Mouse (Mus musculus): ENCODE measurements around the gene Cfl2. TPM values are rescaled to one million over a fixed set of nuclear protein-coding genes. Genes with fewer than 3 reads are reported as not detected.
A peak's percentile ranks its signal among the peaks of the same experiment; 100 is the strongest.

Cfl2 gene
- polyA plus RNA-seq, 1 experiment from 2014 or later = 177 TPM

GRCm38 (mm10) chr12:54825202-54825601, 37.5 kb downstream of the Cfl2 start:
- H3K9ac ChIP-seq = no peak overlapping the region
- H3K4me2 ChIP-seq = no peak overlapping the region
- H3K9me3 ChIP-seq = no peaks in the 10 kb centered on the region
- H3K4me1 ChIP-seq = peaks cover 3% of the 10 kb centered on the region; the same call in 1 of the 2 replicates
- 89% methylated on average over 3 of the region's 3 CpGs for WGBS
- H3K36me3 ChIP-seq = no peaks in the 10 kb centered on the region
- no peak for ATAC-seq (ENCODE audit: insufficient read depth, low FRiP score, low read depth)
- H3K4me3 ChIP-seq (replicated peaks) = no peak overlapping the region
- no peaks in the 10 kb centered on the region for H3K27me3 ChIP-seq (replicated peaks)
- no peak overlapping the region for H3K27ac ChIP-seq

GRCm38 (mm10) chr12:54822836-54823426, 39.7 kb downstream of the Cfl2 start:
- no peaks in the 10 kb centered on the region for H3K27me3 ChIP-seq (replicated peaks)
- H3K36me3 ChIP-seq = no peaks in the 10 kb centered on the region
- no peak overlapping the region for H3K27ac ChIP-seq
- H3K9me3 ChIP-seq = no peaks in the 10 kb centered on the region
- WGBS = 30% methylated on average over 4 of the region's 4 CpGs
- peaks cover 3% of the 10 kb centered on the region; the same call in 1 of the 2 replicates for H3K4me1 ChIP-seq
- no peak overlapping the region for H3K4me2 ChIP-seq
- 0 out of 2 replicates have a peak, but pooled peaks have one; percentile 62 for ATAC-seq (ENCODE audit: insufficient read depth, low FRiP score, low read depth)
- no peak overlapping the region for H3K9ac ChIP-seq
- H3K4me3 ChIP-seq (replicated peaks) = no peak overlapping the region

GRCm38 (mm10) chr12:54820684-54821161, 42.0 kb downstream of the Cfl2 start:
- Histone ChIP-seq H3K36me3 (no peaks in the 10 kb centered on the region), H3K4me1 (peaks cover 3% of the 10 kb centered on the region; the same call in 1 of the 2 replicates), H3K4me3 (replicated peaks) (no peak overlapping the region), H3K9me3 (no peaks in the 10 kb centered on the region), H3K4me2 (no peak overlapping the region), H3K27me3 (replicated peaks) (no peaks in the 10 kb centered on the region), H3K27ac (no peak overlapping the region), H3K9ac (no peak overlapping the region)
- 47% methylated on average over 2 of the region's 2 CpGs for WGBS
- no peak for ATAC-seq (ENCODE audit: insufficient read depth, low FRiP score, low read depth)

- H3K9me3 ChIP-seq = no peaks in the 10 kb centered on the region
- H3K4me2 ChIP-seq = no peak overlapping the region
- no peak overlapping the region for H3K27ac ChIP-seq
- H3K9ac ChIP-seq = no peak overlapping the region
- no peaks in the 10 kb centered on the region for H3K36me3 ChIP-seq
- H3K27me3 ChIP-seq (replicated peaks) = no peaks in the 10 kb centered on the region
- no peak overlapping the region for H3K4me3 ChIP-seq (replicated peaks)
- peaks cover 3% of the 10 kb centered on the region; the same call in 1 of the 2 replicates for H3K4me1 ChIP-seq
- ATAC-seq (ENCODE audit: insufficient read depth, low FRiP score, low read depth) = no peak
- WGBS = 57% methylated on average over 6 of the region's 6 CpGs
Observed at GRCm38 (mm10) chr12:54819181-54819935, 43.3 kb downstream of the Cfl2 start.

GRCm38 (mm10) chr12:54810142-54810541, 52.5 kb downstream of the Cfl2 start:
- no peak for ATAC-seq (ENCODE audit: insufficient read depth, low FRiP score, low read depth)
- Histone ChIP-seq H3K36me3 (no peaks in the 10 kb centered on the region), H3K4me3 (replicated peaks) (no peak overlapping the region), H3K9me3 (no peaks in the 10 kb centered on the region), H3K9ac (no peak overlapping the region), H3K27me3 (replicated peaks) (no peaks in the 10 kb centered on the region), H3K27ac (no peak overlapping the region), H3K4me1 (0 out of 2 replicates have a peak, but pooled peaks cover 6% of the 10 kb centered on the region), H3K4me2 (no peak overlapping the region)
- 47% methylated on average over 2 of the region's 2 CpGs for WGBS

Other genes with a start within 250 kb of the Cfl2 start
- gene Sptssa, start 206.3 kb downstream of the Cfl2 start, polyA plus RNA-seq (2015; fragmentation: Nextera tagmentation; extraction: Ambion mirVana) = 218 and 229 TPM in 2 replicates
- gene Eapp, start 167.0 kb downstream of the Cfl2 start, polyA plus RNA-seq (2015; fragmentation: Nextera tagmentation; extraction: Ambion mirVana) = 56.1 and 60.4 TPM in 2 replicates
- 177 and 180 TPM in 2 replicates for gene Snx6, start 67.2 kb downstream of the Cfl2 start, polyA plus RNA-seq (2015; fragmentation: Nextera tagmentation; extraction: Ambion mirVana)
- gene Gm20403, start 123.7 kb upstream of the Cfl2 start, polyA plus RNA-seq (2015; fragmentation: Nextera tagmentation; extraction: Ambion mirVana) = not detected in 2 replicates
- gene Baz1a, start 151.5 kb upstream of the Cfl2 start, polyA plus RNA-seq (2015; fragmentation: Nextera tagmentation; extraction: Ambion mirVana) = 21.5 and 23.4 TPM in 2 replicates
- 32.2 and 33.3 TPM in 2 replicates for gene 2700097O09Rik, start 217.2 kb upstream of the Cfl2 start, polyA plus RNA-seq (2015; fragmentation: Nextera tagmentation; extraction: Ambion mirVana)
- gene Srp54a, start 217.4 kb upstream of the Cfl2 start, polyA plus RNA-seq (2015; fragmentation: Nextera tagmentation; extraction: Ambion mirVana) = 168 and 186 TPM in 2 replicates